Mouse (Mus musculus) cerebellum, adult 2 months (tissue): ENCODE measurements at regions not wholly inside any gene's neighbourhood (a gene's known extent, or its start where the extent isn't known, plus 50 kb on each side); places are given as distances from the start of the nearest gene placed in this dataset.

Source experiments
- CTCF ChIP-seq: fragments of 200-500 bp; IDR thresholded peaks from 2 replicates; pipeline ENCODE4 v1.5.1; 2011; ENCODE audit warnings: low read depth, mild to moderate bottlenecking, control low read depth, low read length, moderate library complexity, borderline replicate concordance; ENCODE audit not compliant: insufficient read depth
- POLR2A ChIP-seq: fragments of 200-500 bp; IDR thresholded peaks from 2 replicates; pipeline ENCODE4 v1.6.1; 2011; ENCODE audit warnings: low read length, control low read depth, borderline replicate concordance; ENCODE audit not compliant: insufficient read depth

DNA sequence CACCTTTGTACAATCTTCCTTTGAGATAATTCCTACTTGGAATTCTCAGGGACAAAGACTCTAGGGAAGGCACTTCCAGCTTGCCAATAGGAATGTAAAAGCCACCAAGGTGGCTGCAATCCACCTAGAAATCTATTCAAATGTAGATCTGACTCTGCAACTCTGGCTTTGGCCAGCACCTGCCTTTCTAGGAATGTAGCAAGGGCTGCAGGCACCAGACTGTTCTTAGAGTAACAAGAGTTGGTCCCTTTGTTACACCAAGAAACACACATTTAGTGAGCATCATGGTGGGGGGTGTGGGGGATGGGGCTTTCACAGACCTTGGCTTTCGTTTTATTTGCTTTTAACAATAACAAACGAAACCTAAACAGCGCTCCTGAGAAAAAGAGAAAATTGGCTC lies 78.5 kb downstream of the Oxgr1 start:
- TF ChIP-seq CTCF: no peak
- TF ChIP-seq POLR2A: no peak
